Mouse (Mus musculus): ENCODE data around the gene Cnnm1. TPM values are rescaled to one million over a fixed set of nuclear protein-coding genes. Genes with fewer than 3 reads are reported as not detected.
A peak's percentile ranks its signal among the peaks of the same experiment; 100 is the strongest.

The Cnnm1 gene
- polyA plus RNA-seq (2015; fragmentation: Nextera tagmentation; extraction: Ambion mirVana) = 4.9 and 5.1 TPM in 2 replicates

- 0 out of 2 replicates have a peak, but pooled peaks cover 3% of the 10 kb centered on the region for H3K36me3 ChIP-seq
- H3K9me3 ChIP-seq (replicated peaks) = peaks cover 5% of the 10 kb centered on the region; the same call in 1 of the 2 replicates
- under 1% methylated on average over 51 of the region's 51 CpGs for WGBS
- peaks cover 18% of the 10 kb centered on the region; the same call in 1 of the 2 replicates for H3K27me3 ChIP-seq (replicated peaks)
- H3K27ac ChIP-seq (replicated peaks) = peak within 1 kb of the TSS; percentile 82
- peaks cover 21% of the 10 kb centered on the region for H3K4me1 ChIP-seq
- peak; percentile 92 for ATAC-seq (ENCODE audit: low FRiP score)
- H3K9ac ChIP-seq (replicated peaks) = peak within 1 kb of the TSS; percentile 63
- peak within 1 kb of the TSS; percentile 83 for H3K4me2 ChIP-seq
- H3K4me3 ChIP-seq (replicated peaks) = peak within 1 kb of the TSS; percentile 75
Measured at GRCm38 (mm10) chr19:43440112-43440737, at the start of gene Cnnm1. Cnnm1 (plus strand) TSS chr19:43440436.

- no peaks in the 10 kb centered on the region for H3K27me3 ChIP-seq (replicated peaks)
- H3K4me3 ChIP-seq (replicated peaks) = no peak overlapping the region
- WGBS = 5% methylated on average over 4 of the region's 4 CpGs
- H3K27ac ChIP-seq (replicated peaks) = no peak overlapping the region
- no peak for ATAC-seq (ENCODE audit: low FRiP score)
- H3K9me3 ChIP-seq (replicated peaks) = no peaks in the 10 kb centered on the region
- no peak overlapping the region for H3K4me2 ChIP-seq
- no peaks in the 10 kb centered on the region for H3K4me1 ChIP-seq
- no peak overlapping the region for H3K9ac ChIP-seq (replicated peaks)
- H3K36me3 ChIP-seq = no peaks in the 10 kb centered on the region
Measured at GRCm38 (mm10) chr19:43396327-43396726, 43.9 kb upstream of the Cnnm1 start.

GRCm38 (mm10) chr19:43407181-43407580, 33.1 kb upstream of the Cnnm1 start:
- H3K4me2 ChIP-seq = no peak overlapping the region
- 23% methylated on average over 1 of the region's 1 CpGs for WGBS
- no peaks in the 10 kb centered on the region for H3K4me1 ChIP-seq
- H3K27ac ChIP-seq (replicated peaks) = no peak overlapping the region
- H3K36me3 ChIP-seq = no peaks in the 10 kb centered on the region
- H3K9ac ChIP-seq (replicated peaks) = no peak overlapping the region
- no peaks in the 10 kb centered on the region for H3K27me3 ChIP-seq (replicated peaks)
- H3K4me3 ChIP-seq (replicated peaks) = no peak overlapping the region
- H3K9me3 ChIP-seq (replicated peaks) = no peaks in the 10 kb centered on the region
- no peak for ATAC-seq (ENCODE audit: low FRiP score)

GRCm38 (mm10) chr19:43415565-43415964, 24.7 kb upstream of the Cnnm1 start:
- H3K9ac ChIP-seq (replicated peaks) = no peak overlapping the region
- H3K36me3 ChIP-seq = no peaks in the 10 kb centered on the region
- H3K4me1 ChIP-seq = no peaks in the 10 kb centered on the region
- H3K27me3 ChIP-seq (replicated peaks) = no peaks in the 10 kb centered on the region
- no peak for ATAC-seq (ENCODE audit: low FRiP score)
- 81% methylated on average over 2 of the region's 2 CpGs for WGBS
- H3K4me2 ChIP-seq = no peak overlapping the region
- H3K9me3 ChIP-seq (replicated peaks) = no peaks in the 10 kb centered on the region
- H3K4me3 ChIP-seq (replicated peaks) = no peak overlapping the region
- no peak overlapping the region for H3K27ac ChIP-seq (replicated peaks)

- no peak for ATAC-seq (ENCODE audit: low FRiP score)
- WGBS = 84% methylated on average over 3 of the region's 3 CpGs
- Histone ChIP-seq H3K9ac (replicated peaks) (no peak overlapping the region), H3K4me1 (no peaks in the 10 kb centered on the region), H3K27ac (replicated peaks) (no peak overlapping the region), H3K4me2 (no peak overlapping the region), H3K9me3 (replicated peaks) (no peaks in the 10 kb centered on the region), H3K4me3 (replicated peaks) (no peak overlapping the region), H3K36me3 (no peaks in the 10 kb centered on the region), H3K27me3 (replicated peaks) (no peaks in the 10 kb centered on the region)
Measured at GRCm38 (mm10) chr19:43420506-43420905, 19.7 kb upstream of the Cnnm1 start.

GRCm38 (mm10) chr19:43424082-43424481, 16.2 kb upstream of the Cnnm1 start:
- ATAC-seq (ENCODE audit: low FRiP score) = no peak
- 66% methylated on average over 2 of the region's 2 CpGs for WGBS
- H3K9ac ChIP-seq (replicated peaks) = no peak overlapping the region
- no peaks in the 10 kb centered on the region for H3K4me1 ChIP-seq
- H3K9me3 ChIP-seq (replicated peaks) = no peaks in the 10 kb centered on the region
- H3K27me3 ChIP-seq (replicated peaks) = no peaks in the 10 kb centered on the region
- H3K27ac ChIP-seq (replicated peaks) = no peak overlapping the region
- no peaks in the 10 kb centered on the region for H3K36me3 ChIP-seq
- no peak overlapping the region for H3K4me2 ChIP-seq
- H3K4me3 ChIP-seq (replicated peaks) = no peak overlapping the region

- Histone ChIP-seq H3K9me3 (replicated peaks) (no peaks in the 10 kb centered on the region), H3K27ac (replicated peaks) (no peak overlapping the region), H3K4me3 (replicated peaks) (no peak overlapping the region), H3K36me3 (no peaks in the 10 kb centered on the region), H3K4me1 (no peaks in the 10 kb centered on the region), H3K4me2 (no peak overlapping the region), H3K27me3 (replicated peaks) (no peaks in the 10 kb centered on the region), H3K9ac (replicated peaks) (no peak overlapping the region)
- no peak for ATAC-seq (ENCODE audit: low FRiP score)
- WGBS = 92% methylated on average over 24 of the region's 24 CpGs
Measured at GRCm38 (mm10) chr19:43427446-43428224, 12.6 kb upstream of the Cnnm1 start.

GRCm38 (mm10) chr19:43439246-43439645, 990 bp upstream of the Cnnm1 start:
- WGBS = 88% methylated on average over 7 of the region's 7 CpGs
- 0 out of 2 replicates have a peak, but pooled peaks cover 3% of the 10 kb centered on the region for H3K36me3 ChIP-seq
- H3K27ac ChIP-seq (replicated peaks) = no peak overlapping the region
- H3K4me2 ChIP-seq = no peak overlapping the region
- H3K27me3 ChIP-seq (replicated peaks) = peaks cover 18% of the 10 kb centered on the region; the same call in 1 of the 2 replicates
- no peak overlapping the region for H3K9ac ChIP-seq (replicated peaks)
- ATAC-seq (ENCODE audit: low FRiP score) = no peak
- no peak overlapping the region for H3K4me3 ChIP-seq (replicated peaks)
- H3K4me1 ChIP-seq = peaks cover 21% of the 10 kb centered on the region
- H3K9me3 ChIP-seq (replicated peaks) = peaks cover 5% of the 10 kb centered on the region; the same call in 1 of the 2 replicates

GRCm38 (mm10) chr19:43440768-43441660, 778 bp downstream of the Cnnm1 start:
- peak; percentile 68 for ATAC-seq (ENCODE audit: low FRiP score)

GRCm38 (mm10) chr19:43441661-43441990, 1.4 kb downstream of the Cnnm1 start:
- peaks cover 5% of the 10 kb centered on the region; the same call in 1 of the 2 replicates for H3K9me3 ChIP-seq (replicated peaks)
- H3K4me1 ChIP-seq = peaks cover 21% of the 10 kb centered on the region
- H3K9ac ChIP-seq (replicated peaks) = peak overlapping the region; percentile 63
- peak; percentile 12; the same call in 1 of the 2 replicates for ATAC-seq (ENCODE audit: low FRiP score)
- H3K4me2 ChIP-seq = peak overlapping the region; percentile 83
- peak overlapping the region; percentile 82 for H3K27ac ChIP-seq (replicated peaks)
- H3K4me3 ChIP-seq (replicated peaks) = peak overlapping the region; percentile 75
- WGBS = 6% methylated on average over 17 of the region's 17 CpGs
- H3K27me3 ChIP-seq (replicated peaks) = peaks cover 18% of the 10 kb centered on the region; the same call in 1 of the 2 replicates
- 0 out of 2 replicates have a peak, but pooled peaks cover 3% of the 10 kb centered on the region for H3K36me3 ChIP-seq

More at GRCm38 (mm10) chr19:43440768-43441660, 778 bp downstream of the Cnnm1 start:
- Histone ChIP-seq H3K9me3 (replicated peaks) (peaks cover 5% of the 10 kb centered on the region; the same call in 1 of the 2 replicates), H3K9ac (replicated peaks) (peak overlapping the region; percentile 63), H3K4me3 (replicated peaks) (peak overlapping the region; percentile 75), H3K4me1 (peaks cover 21% of the 10 kb centered on the region), H3K27ac (replicated peaks) (peak overlapping the region; percentile 82), H3K4me2 (peak overlapping the region; percentile 83), H3K27me3 (replicated peaks) (peaks cover 18% of the 10 kb centered on the region; the same call in 1 of the 2 replicates), H3K36me3 (0 out of 2 replicates have a peak, but pooled peaks cover 3% of the 10 kb centered on the region)
- WGBS = under 1% methylated on average over 91 of the region's 118 CpGs

GRCm38 (mm10) chr19:43442269-43442668, 2.0 kb downstream of the Cnnm1 start:
- Histone ChIP-seq H3K27ac (replicated peaks) (no peak overlapping the region), H3K4me3 (replicated peaks) (peak overlapping the region; percentile 75), H3K9me3 (replicated peaks) (peaks cover 5% of the 10 kb centered on the region; the same call in 1 of the 2 replicates), H3K27me3 (replicated peaks) (peaks cover 18% of the 10 kb centered on the region; the same call in 1 of the 2 replicates), H3K4me2 (peak overlapping the region; percentile 83), H3K9ac (replicated peaks) (0 out of 2 replicates have a peak overlapping the region, but pooled peaks have one; percentile 63), H3K36me3 (0 out of 2 replicates have a peak, but pooled peaks cover 3% of the 10 kb centered on the region), H3K4me1 (peaks cover 21% of the 10 kb centered on the region)
- WGBS = 51% methylated on average over 6 of the region's 6 CpGs
- no peak for ATAC-seq (ENCODE audit: low FRiP score)
